Comparison of ENCODE assay signal across 8 mouse cellular contexts in the genomic region with DNA sequence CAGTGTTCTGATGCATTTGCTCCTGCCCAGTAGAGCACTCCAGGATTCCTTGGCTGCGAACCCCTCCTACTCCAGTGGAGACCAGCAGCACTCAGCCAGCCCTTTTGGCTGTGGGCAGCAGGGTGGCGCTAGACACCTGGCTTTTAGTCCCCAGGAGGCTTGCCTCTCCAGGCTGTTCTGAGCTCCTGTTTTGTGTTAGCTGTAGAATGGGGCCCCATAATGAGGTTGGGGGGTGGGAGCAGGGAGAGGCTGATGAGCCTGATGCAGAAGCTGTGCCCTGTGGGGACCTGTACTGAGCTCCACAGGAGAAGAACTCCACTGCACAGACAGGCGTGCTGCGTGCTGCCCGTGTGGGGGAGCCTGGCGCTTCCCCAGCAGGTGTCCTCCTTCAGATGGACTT. TPM values are rescaled to one million over a fixed set of nuclear protein-coding genes. Genes with fewer than 3 reads are reported as not detected.
DNase-seq lines count a peak whose midpoint lies in the region; ATAC-seq and TF ChIP-seq lines count a peak whose summit lies in the region.

No protein-coding gene starts in this region.

- intact Hi-C loops in left cerebral cortex, adult 2 months (cut with DNase I), result loop anchor here (10.0 kb wide), 1 partner anchor 441 kb away; no protein-coding TSS in a partner anchor

- no peak overlapping the region for H3K9ac ChIP-seq in forebrain, embryonic 12.5 days
- no peak overlapping the region for H3K9ac ChIP-seq in kidney, postnatal 0 days (ENCODE audit: low read depth, low read length)
- no peak overlapping the region for H3K9ac ChIP-seq in neural tube, embryonic 15.5 days (replicated peaks)

- H3K36me3 ChIP-seq in forebrain, embryonic 12.5 days (replicated peaks), result no peaks in the 10 kb centered on the region
- no peaks in the 10 kb centered on the region for H3K36me3 ChIP-seq in kidney, postnatal 0 days (ENCODE audit: insufficient read depth, low read length)
- no peaks in the 10 kb centered on the region for H3K36me3 ChIP-seq in neural tube, embryonic 15.5 days

- peaks cover 27% of the 10 kb centered on the region for H3K27me3 ChIP-seq in forebrain, embryonic 12.5 days
- H3K27me3 ChIP-seq in kidney, postnatal 0 days (ENCODE audit: insufficient read depth, low read length), result no peaks in the 10 kb centered on the region
- no peaks in the 10 kb centered on the region for H3K27me3 ChIP-seq in neural tube, embryonic 15.5 days (replicated peaks)

- ATAC-seq in forebrain, embryonic 12.5 days (ENCODE audit: low FRiP score), result peak; percentile 73
- ATAC-seq in kidney, postnatal 0 days (replicated peaks; ENCODE audit: low FRiP score, low read depth), result no peak
- ATAC-seq in neural tube, embryonic 15.5 days (ENCODE audit: low FRiP score), result peak; percentile 27; the same call in 1 of the 2 replicates

- TF ChIP-seq CTCF in left cerebral cortex, adult 2 months (IDR thresholded peaks at IDR 0.05), result peak; percentile 61
- peak; percentile 63 for TF ChIP-seq CTCF in kidney, postnatal 0 days (IDR thresholded peaks at IDR 0.05; ENCODE audit: low read depth)

- peak in 1 of 2 experiments; percentile 40 for DNase-seq in left cerebral cortex, adult 2 months (ENCODE audit: extremely low spot score in 1 of 2, low spot score in 2 of 2)
- DNase-seq in left cerebral cortex, adult 8-10 months (ENCODE audit: low spot score in 2 of 2), result no peak
- peak; percentile 30 to 36 for DNase-seq in cerebellum, postnatal 25 days
- peak; percentile 52 for DNase-seq in kidney, postnatal 0 days (ENCODE audit: low spot score)
- DNase-seq in spleen, adult 18-20 months, result no peak
- no peak for DNase-seq in B cell, adult 2 months

- 5% methylated on average over 6 of the region's 6 CpGs for WGBS in forebrain, embryonic 12.5 days
- 17% methylated on average over 6 of the region's 6 CpGs for WGBS in kidney, postnatal 0 days
- WGBS in neural tube, embryonic 15.5 days, result 6% methylated on average over 6 of the region's 6 CpGs

- peaks cover 54% of the 10 kb centered on the region for H3K4me1 ChIP-seq in forebrain, embryonic 12.5 days
- peaks cover 4% of the 10 kb centered on the region; the same call in 1 of the 2 replicates for H3K4me1 ChIP-seq in kidney, postnatal 0 days (replicated peaks; ENCODE audit: insufficient read depth, low read length)
- peaks cover 47% of the 10 kb centered on the region for H3K4me1 ChIP-seq in neural tube, embryonic 15.5 days

- H3K4me2 ChIP-seq in forebrain, embryonic 12.5 days, result 0 out of 2 replicates have a peak overlapping the region, but pooled peaks have one; percentile 10
- H3K4me2 ChIP-seq in kidney, postnatal 0 days (ENCODE audit: low read length), result no peak overlapping the region
- 0 out of 2 replicates have a peak overlapping the region, but pooled peaks have one; percentile 6 for H3K4me2 ChIP-seq in neural tube, embryonic 15.5 days

- no peak overlapping the region for H3K4me3 ChIP-seq in left cerebral cortex, adult 2 months
- H3K4me3 ChIP-seq in forebrain, embryonic 12.5 days (replicated peaks), result no peak overlapping the region
- no peak overlapping the region for H3K4me3 ChIP-seq in kidney, postnatal 0 days (replicated peaks; ENCODE audit: low read depth, low read length)
- no peak overlapping the region for H3K4me3 ChIP-seq in neural tube, embryonic 15.5 days (replicated peaks)

- H3K27ac ChIP-seq in left cerebral cortex, adult 2 months, result no peak overlapping the region
- H3K27ac ChIP-seq in forebrain, embryonic 12.5 days, result peak overlapping the region; percentile 63
- no peak overlapping the region for H3K27ac ChIP-seq in kidney, postnatal 0 days
- no peak overlapping the region for H3K27ac ChIP-seq in neural tube, embryonic 15.5 days (replicated peaks)

- no peaks in the 10 kb centered on the region for H3K9me3 ChIP-seq in forebrain, embryonic 12.5 days
- no peaks in the 10 kb centered on the region for H3K9me3 ChIP-seq in kidney, postnatal 0 days (replicated peaks; ENCODE audit: low read length)
- H3K9me3 ChIP-seq in neural tube, embryonic 15.5 days (replicated peaks), result no peaks in the 10 kb centered on the region

RNA-seq across cellular contexts. Expression of gene Wars, which starts 59.9 kb away (rescaled TPM):
- total RNA-seq in left cerebral cortex, adult 2 months (2021), result 10 to 100 TPM; 84.8 to 86.0 TPM
- 10 to 100 TPM; 76.5 to 92.1 (median 83.0) TPM for total RNA-seq in left cerebral cortex, adult 8-10 months (2022)
- polyA plus RNA-seq in forebrain, embryonic 12.5 days (2016; fragmentation: Nextera tagmentation; extraction: Ambion mirVana), result 126 and 130 TPM in 2 replicates
- polyA plus RNA-seq in kidney, postnatal 0 days (2015; fragmentation: Nextera tagmentation; extraction: Ambion mirVana), result 67.3 and 72.7 TPM in 2 replicates
- 100 and 102 TPM in 2 replicates for polyA plus RNA-seq in neural tube, embryonic 15.5 days (2015; fragmentation: Nextera tagmentation; extraction: Ambion mirVana)

Comparison
In these comparisons a context has a peak if more than half of its experiments do, and no peak if none do; other contexts are left out.
1. DNase-seq: peak in cerebellum, postnatal 25 days (2 of 2) and kidney, postnatal 0 days (single experiment); none in left cerebral cortex, adult 8-10 months (0 of 2), spleen, adult 18-20 months (0 of 2) and B cell, adult 2 months (0 of 2).